ENCODE assay signal across 8 mouse cellular contexts in genomic region chr6:6578304-6579149, GRCm38 (mm10). TPM values are rescaled to one million over a fixed set of nuclear protein-coding genes. Genes with fewer than 3 reads are reported as not detected.
A peak's percentile ranks its signal among the peaks of the same experiment; 100 is the strongest.
DNase-seq lines count a peak whose midpoint lies in the region; ATAC-seq lines count a peak whose summit lies in the region.

Gene Sem1 (minus strand): TSS chr6:6578663.

- DNase-seq in adrenal gland, adult (ENCODE audit: inconsistent age in 2 of 2, low spot score in 1 of 2): peak; percentile 91 to 97
- peak; percentile 94 for DNase-seq in embryo, embryonic 10.5 days (ENCODE audit: low spot score)
- peak; percentile 89 for DNase-seq in gastrocnemius, postnatal 14 days
- peak; percentile 82 to 92 for DNase-seq in left cerebral cortex, postnatal 10 days (ENCODE audit: extremely low spot score in 1 of 2, low spot score in 2 of 2)
- DNase-seq in right cerebral cortex, postnatal 25 days: peak; percentile 89
- DNase-seq in urinary bladder, postnatal 4 days (ENCODE audit: low spot score in 2 of 2): peak; percentile 82 to 87

- intact Hi-C loops in gastrocnemius, postnatal 14 days (cut with DNase I; ENCODE audit: low total_unique reads): no loop called here
- intact Hi-C loops in left cerebral cortex, postnatal 10 days (cut with DNase I): loop anchor here (10.0 kb wide), 1 partner anchor 286 kb away; the partner anchor contains the start of gene Dlx6

- peak; percentile 89 for ATAC-seq in inflammation-experienced regulatory T-cells, adult 6 months
- ATAC-seq in megakaryocyte-erythroid progenitor cell, adult 5-6 weeks (replicated peaks; ENCODE audit: low FRiP score, low TSS enrichment, poor library complexity, severe bottlenecking): peak; percentile 98

RNA-seq across cellular contexts. Expression of gene Sem1, which starts in this region (rescaled TPM):
- 10 to 100 TPM; 65.8 to 66.5 TPM for total RNA-seq in gastrocnemius, postnatal 14 days (2021)
- 100 to 1,000 TPM; 114 to 194 (median 165) TPM for polyA plus RNA-seq in inflammation-experienced regulatory T-cells, adult 6 months (2017; shearing (Covaris generic))
- 10 to 100 TPM; 51.0 TPM for total RNA-seq in left cerebral cortex, postnatal 10 days (2021)
- 98.5 and 111 TPM in 2 replicates for total RNA-seq in megakaryocyte-erythroid progenitor cell, adult 5-6 weeks (2014; fragmentation: Nextera tagmentation)
- 129 and 178 TPM in 2 replicates for total RNA-seq in megakaryocyte-erythroid progenitor cell, adult 5-6 weeks (2017)

Comparison
In these comparisons a context has a peak if more than half of its experiments do, and no peak if none do; other contexts are left out.
1. Peak in every context shown above with its lines: DNase-seq and ATAC-seq.